Mouse (Mus musculus): ENCODE results near the gene Slfn14. TPM values are rescaled to one million over a fixed set of nuclear protein-coding genes. Genes with fewer than 3 reads are reported as not detected.

Slfn14 gene
- total RNA-seq, 4 experiments from 2014 or later = not detected

Other genes starting within 250 kb of the Slfn14 start
- 1 to 10 TPM; 1.8 to 4.6 (median 2.3) TPM for gene Slfn2, start 221.6 kb downstream of the Slfn14 start, total RNA-seq (2022)
- gene Slfn1, start 169.9 kb downstream of the Slfn14 start, total RNA-seq (2022) = under 1 TPM in 3 of 4 experiments, not detected in 1; 0.12 to 0.66 (median 0.14) TPM
- under 1 TPM; 0.08 to 0.72 (median 0.09) TPM for gene Slfn4, start 111.5 kb downstream of the Slfn14 start, total RNA-seq (2022)
- gene Slfn3, start 95.4 kb downstream of the Slfn14 start, total RNA-seq (2022) = 1 to 10 TPM; 1.9 to 2.8 (median 2.2) TPM
- 10 to 100 TPM; 34.1 to 46.5 (median 36.9) TPM for gene Ap2b1, start 12.3 kb upstream of the Slfn14 start, total RNA-seq (2022)
- gene Pex12, start 15.9 kb upstream of the Slfn14 start, total RNA-seq (2022) = 10 to 100 TPM in 2 of 4 experiments, 1 to 10 TPM in 2; 8.8 to 13.9 (median 9.7) TPM
- gene Rasl10b, start 122.4 kb upstream of the Slfn14 start, total RNA-seq (2022) = 10 to 100 TPM; 67.6 to 90.2 (median 81.9) TPM
- gene Gas2l2, start 142.7 kb upstream of the Slfn14 start, total RNA-seq (2022) = not detected
- not detected for gene 1700020L24Rik, start 151.0 kb upstream of the Slfn14 start, total RNA-seq (2022)
- gene Mmp28, start 176.3 kb upstream of the Slfn14 start, total RNA-seq (2022) = 1 to 10 TPM; 2.4 to 5.4 (median 3.6) TPM
- 10 to 100 TPM; 35.5 to 42.1 (median 38.4) TPM for gene Taf15, start 186.4 kb upstream of the Slfn14 start, total RNA-seq (2022)
- not detected for gene Heatr9, start 235.4 kb upstream of the Slfn14 start, total RNA-seq (2022)
- gene Ccl5, start 243.8 kb upstream of the Slfn14 start, total RNA-seq (2022) = 1 to 10 TPM in 1 of 4 experiments, under 1 TPM in 1, not detected in 2; 0.76 to 1.1 TPM

Measured in heart, adult 8-10 months (tissue).